Mouse (Mus musculus) cerebellum, adult 8-10 months (tissue): ENCODE data around the gene Kcnc3.

Experiments used
- DNase-seq: peaks from one replicate; pipeline ENCODE4 v3.0.0; 2022

The Kcnc3 gene

GRCm38 (mm10) chr7:44597666-44598065 lies 7.2 kb downstream of the Kcnc3 start:
- DNase-seq, result no peak

- no peak for DNase-seq
Measured at GRCm38 (mm10) chr7:44598336-44598735, 7.9 kb downstream of the Kcnc3 start.

DNA sequence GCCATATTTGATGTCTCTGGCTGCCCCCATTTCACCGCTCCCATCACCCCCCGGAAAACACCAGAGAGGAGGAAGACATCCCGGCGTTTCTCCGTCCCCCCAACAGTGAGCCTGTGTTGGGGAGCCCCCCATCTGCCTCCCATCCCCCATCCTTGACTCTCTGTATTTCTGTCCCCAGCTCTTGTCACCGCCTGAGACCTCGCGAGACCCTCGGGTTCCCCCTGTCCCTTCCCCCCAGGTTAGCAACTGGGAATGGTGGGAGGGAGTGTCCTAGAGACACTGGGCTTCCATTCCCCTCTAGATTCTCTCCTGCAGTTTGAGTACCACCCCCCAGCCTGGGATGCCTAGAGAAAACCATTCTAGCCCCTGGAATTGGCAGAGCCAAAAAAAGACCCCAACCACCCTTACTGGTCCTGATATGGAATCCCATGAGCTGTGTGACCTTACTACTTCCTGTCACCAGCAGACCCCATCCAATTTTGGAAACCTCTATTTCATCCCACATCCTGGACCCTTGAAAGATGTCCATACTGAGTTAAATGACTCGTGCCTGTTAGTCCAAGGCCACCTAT lies 10.3 kb downstream of the Kcnc3 start:
- no peak for DNase-seq

GRCm38 (mm10) chr7:44601646-44602045 lies 11.2 kb downstream of the Kcnc3 start:
- DNase-seq, result no peak

- peak; percentile 74 for DNase-seq
Measured at GRCm38 (mm10) chr7:44602443-44602842, 12.0 kb downstream of the Kcnc3 start.

DNA sequence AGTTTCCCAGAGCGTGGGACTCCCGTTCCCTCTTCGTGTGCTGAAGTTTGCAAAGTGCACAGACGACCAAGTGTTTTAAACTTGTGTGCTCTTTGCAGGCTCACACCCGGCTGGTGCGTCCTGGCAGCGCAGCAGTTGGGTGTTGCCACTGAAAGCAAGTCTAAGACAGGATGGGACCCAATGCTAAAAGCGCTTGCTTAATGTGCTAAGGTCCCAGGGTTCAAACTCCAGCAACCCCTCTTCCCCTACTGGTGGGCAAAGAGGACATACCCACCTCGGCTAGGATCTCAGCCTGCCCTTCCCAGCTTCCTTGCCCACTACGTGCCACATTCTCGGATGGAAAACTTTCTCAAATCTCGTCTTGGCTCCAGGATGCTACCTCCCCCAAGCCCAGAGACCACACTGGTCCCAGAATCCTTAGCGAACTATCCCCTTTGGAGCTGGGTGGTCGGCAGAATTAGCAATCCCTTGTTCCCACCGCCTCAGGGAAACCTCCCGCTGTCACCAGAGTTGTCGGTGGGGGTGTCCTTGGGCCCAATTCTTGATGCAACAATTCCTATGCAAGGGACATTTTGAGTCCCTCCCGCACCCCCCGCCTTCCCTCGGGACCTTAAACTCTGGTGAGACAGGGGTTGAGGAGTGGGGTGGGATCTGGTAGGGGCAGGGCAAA lies 12.9 kb downstream of the Kcnc3 start:
- peak; percentile 54 for DNase-seq

DNA sequence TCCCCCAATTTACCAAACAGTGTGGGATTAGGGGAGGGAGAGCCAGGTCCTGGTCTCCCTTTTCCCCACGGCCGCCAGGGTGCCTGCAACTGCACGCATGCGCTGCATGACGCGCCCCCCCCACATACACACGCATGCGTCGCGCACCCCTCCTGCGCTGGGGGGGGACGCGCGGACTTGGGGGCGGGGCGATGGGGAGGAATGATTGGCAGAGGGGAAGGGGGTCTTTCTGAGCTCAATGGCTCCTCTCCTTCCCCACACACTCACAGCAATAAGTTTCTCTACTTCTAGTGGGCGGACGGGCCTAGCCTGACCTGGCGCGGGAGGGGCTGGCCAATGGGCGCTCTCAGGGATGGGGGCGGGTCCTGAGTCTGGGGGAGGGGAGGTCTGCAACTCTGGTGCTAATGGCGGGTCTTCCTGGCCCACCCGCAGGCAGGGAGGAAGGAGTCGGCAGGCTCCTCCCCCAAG lies 13.7 kb downstream of the Kcnc3 start:
- DNase-seq, result peak; percentile 69

DNA sequence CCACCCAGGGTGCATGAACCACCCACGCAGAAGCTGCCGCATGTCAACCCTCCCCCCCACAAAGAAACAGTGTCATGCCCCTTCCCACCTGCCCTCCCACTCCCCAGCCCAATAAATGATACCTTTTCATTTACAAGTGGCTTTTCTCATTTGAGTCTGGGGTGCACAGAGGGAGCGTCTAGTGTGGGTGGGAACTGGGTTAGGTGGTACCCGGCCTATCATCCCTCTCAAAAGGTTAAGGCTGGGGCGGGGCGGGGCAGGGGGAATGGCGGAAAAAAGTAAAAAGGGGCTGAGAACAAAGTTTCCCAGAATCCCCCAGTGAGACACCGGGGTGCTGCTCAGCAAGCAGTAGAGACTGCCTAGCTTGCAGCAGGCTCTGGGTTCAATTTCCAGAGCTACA lies 14.2 kb downstream of the Kcnc3 start:
- no peak for DNase-seq

GRCm38 (mm10) chr7:44605436-44605835 lies 15.0 kb downstream of the Kcnc3 start:
- no peak for DNase-seq

DNA sequence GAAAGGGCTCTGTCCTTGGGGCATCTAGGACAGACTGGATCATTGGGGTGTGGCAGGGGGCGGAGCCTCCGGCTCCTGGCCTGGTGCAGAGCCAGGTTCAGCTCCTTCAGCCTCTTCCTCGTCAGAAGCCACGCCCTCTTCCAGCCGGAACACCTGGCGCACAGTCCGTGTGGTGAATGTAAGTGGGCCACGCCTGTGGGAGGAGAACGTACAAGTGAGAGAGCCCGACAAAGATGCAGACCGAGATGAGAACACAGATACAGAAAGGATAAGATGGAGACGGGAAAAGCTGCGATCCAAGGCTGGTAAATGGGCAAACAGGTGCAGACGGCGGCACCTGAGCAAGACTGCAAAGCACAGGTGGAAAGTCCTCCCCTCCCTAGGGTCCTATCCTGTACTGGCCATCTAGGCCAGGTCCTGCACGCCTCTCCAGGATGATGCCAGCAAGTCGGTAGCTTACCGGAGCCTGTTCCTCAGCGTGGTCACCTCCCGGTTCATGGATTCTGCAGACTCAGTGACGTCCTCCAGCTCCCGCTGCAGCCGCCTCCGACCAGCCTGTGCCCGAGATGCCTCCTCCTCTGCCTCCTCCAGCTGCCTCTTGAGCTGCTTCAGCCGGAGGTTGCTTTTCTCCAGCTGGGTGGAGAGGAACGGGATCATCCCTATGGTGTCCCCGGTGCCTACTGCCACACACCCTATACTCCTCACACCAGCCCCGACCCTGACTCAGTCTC lies 15.9 kb downstream of the Kcnc3 start:
- peak; percentile 59 for DNase-seq

DNA sequence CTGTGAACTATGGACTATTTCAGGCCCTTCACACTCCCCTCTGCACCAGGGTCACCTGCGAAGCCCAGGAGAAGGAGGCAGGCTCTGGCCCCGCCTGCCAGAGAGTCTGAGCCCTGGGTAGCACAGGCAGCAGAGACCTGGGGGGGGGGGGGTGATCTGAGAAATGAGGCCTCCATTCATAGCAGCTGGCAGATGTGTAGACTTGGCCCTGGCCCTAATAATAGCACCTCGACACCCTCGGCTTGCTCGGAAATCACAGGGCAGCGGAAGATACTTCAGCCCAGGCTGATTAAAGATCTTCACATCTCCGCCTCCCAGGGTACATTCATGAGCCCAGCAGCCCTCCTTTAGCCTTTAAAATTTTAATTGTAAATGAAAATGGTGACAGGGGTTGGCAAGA lies 21.7 kb downstream of the Kcnc3 start:
- no peak for DNase-seq

GRCm38 (mm10) chr7:44614041-44614688 lies 23.7 kb downstream of the Kcnc3 start:
- no peak for DNase-seq

- DNase-seq, result no peak
Measured at GRCm38 (mm10) chr7:44615309-44615708, 24.8 kb downstream of the Kcnc3 start.

GRCm38 (mm10) chr7:44615987-44616386 lies 25.5 kb downstream of the Kcnc3 start:
- no peak for DNase-seq

- no peak for DNase-seq
Measured at GRCm38 (mm10) chr7:44617059-44617458, 26.6 kb downstream of the Kcnc3 start.

GRCm38 (mm10) chr7:44623714-44624542 lies 33.5 kb downstream of the Kcnc3 start:
- DNase-seq, result peak; percentile 66

- no peak for DNase-seq
Measured at GRCm38 (mm10) chr7:44624543-44624826, 34.0 kb downstream of the Kcnc3 start.

- peak; percentile 76 for DNase-seq
Measured at GRCm38 (mm10) chr7:44624828-44625227, 34.4 kb downstream of the Kcnc3 start.

DNA sequence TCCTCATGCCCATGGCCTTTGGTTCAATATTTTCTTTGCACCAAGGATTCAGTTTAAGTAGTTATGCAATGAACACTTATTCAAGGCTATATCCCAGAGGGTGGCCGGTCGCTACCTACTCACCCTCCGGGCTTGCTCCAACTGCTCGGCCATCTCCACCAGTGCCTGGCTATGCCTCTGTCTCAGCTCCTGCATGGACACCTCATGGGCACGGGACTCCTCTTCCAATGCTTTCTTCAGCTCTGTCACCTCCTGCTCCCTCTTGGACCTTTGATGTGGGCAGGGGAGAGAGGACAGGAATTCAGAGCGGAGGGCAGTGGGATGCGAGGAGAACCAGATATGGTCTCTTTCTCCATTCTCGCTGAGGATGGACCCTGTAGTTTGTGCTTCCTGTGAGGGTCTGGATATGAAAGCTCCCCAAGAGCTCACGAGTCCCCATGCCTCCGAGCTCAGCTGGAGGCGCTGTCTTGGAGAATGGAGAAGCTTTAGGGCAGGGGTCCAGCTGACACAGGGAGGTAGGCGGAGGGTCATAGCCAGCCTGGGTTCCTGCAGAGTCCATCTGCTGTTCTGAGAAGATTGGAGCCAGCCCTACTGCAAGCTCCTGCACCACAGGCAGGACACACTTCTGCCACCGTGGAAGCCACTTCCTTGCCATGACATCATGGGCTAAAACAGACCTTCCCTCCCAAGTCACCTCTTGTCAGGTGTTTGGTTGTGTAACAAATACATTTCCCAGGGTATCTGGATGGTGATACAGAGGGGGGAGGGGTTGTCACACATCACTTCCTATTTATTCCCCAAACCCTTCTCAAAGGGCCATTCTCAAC lies 35.0 kb downstream of the Kcnc3 start:
- peak; percentile 91 for DNase-seq

GRCm38 (mm10) chr7:44626068-44626385 lies 35.6 kb downstream of the Kcnc3 start:
- DNase-seq, result no peak

DNA sequence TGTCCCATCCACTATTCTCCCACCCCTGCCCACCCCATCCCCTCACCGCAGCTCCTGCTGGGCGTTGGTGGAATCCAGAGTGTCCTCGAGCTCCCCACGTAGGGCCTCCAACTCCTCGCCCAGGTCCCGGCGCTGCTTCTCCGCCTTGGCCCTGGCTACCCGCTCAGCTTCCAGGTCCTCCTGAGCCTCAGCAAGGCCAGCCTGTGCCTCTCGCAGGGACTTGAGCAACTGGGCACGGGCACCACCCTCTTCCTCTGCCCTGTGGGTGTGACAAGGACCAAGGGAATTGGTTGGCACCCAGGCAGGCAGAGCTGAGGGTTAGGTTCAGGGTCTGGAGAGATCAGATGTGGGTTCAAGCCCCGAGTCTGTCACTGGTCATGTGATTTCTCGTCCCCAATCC lies 36.5 kb downstream of the Kcnc3 start:
- no peak for DNase-seq

GRCm38 (mm10) chr7:44628402-44629034 lies 38.1 kb downstream of the Kcnc3 start:
- DNase-seq, result no peak
